Mouse (Mus musculus): ENCODE measurements around the gene Nptx1.
A peak's percentile ranks its signal among the peaks of the same experiment; 100 is the strongest.

The Nptx1 gene

GRCm38 (mm10) chr11:119490861-119491689, 56.5 kb downstream of the Nptx1 start, which contains the start of gene Endov:
Endov (plus strand) TSS chr11:119491347.
- DNase-seq, result peak; percentile 99
